Mouse (Mus musculus): Measurements from ENCODE around the gene Rbms3. TPM values are rescaled to one million over a fixed set of nuclear protein-coding genes. Genes with fewer than 3 reads are reported as not detected.

The Rbms3 gene
- polyA plus RNA-seq (2012; rRNA removed; ENCODE audit: low replicate concordance), result 24.7 and 53.2 TPM in 2 replicates

DNA sequence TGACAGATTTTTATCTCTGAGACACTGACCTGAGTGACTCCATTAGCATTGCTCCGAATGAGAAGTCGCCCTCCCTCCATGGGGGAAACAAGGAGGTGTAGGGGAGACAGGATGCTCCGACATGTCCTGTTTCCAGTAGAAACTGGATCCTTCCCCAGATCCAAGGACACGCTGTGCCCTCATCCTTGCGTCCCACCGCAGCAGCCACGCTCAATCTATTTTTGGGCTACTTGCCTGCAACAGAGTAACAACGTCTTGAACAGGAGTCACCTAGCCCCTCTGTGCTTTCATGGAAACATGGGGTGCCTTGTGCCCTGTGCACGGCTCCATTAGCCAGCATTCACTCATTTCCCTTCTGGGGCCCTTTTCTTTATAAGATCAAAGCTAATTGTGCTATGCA lies at the start of gene Rbms3:
TSS of gene Rbms3 (minus strand) at position 143 of the 400 bp plus-strand sequence.

Data from subcutaneous adipose tissue, adult 2 months (tissue).